Mouse (Mus musculus) forebrain, embryonic 14.5 days (tissue): Measurements from ENCODE around the gene Osbpl9. TPM values are rescaled to one million over a fixed set of nuclear protein-coding genes. Genes with fewer than 3 reads are reported as not detected.

ENCODE experiments used
- ATAC-seq: fragments of 200-750 bp; cut with Nextera tagmentation; 2 replicates; pipeline ENCODE4 v1.8.0; 2017; ENCODE audit warnings: mild to moderate bottlenecking, moderate library complexity
- DNase-seq: peaks from one replicate; pipeline ENCODE4 v3.0.0-alpha.2; 2015; ENCODE audit warnings: low spot score
- H3K27ac ChIP-seq: fragments of 300-500 bp; sonication (generic); 2 replicates; pipeline ENCODE4 v1.5.1; 2014; ENCODE audit warnings: low read depth, mild to moderate bottlenecking, control low read depth, low read length, moderate library complexity
- H3K27me3 ChIP-seq: fragments of 300-500 bp; sonication (generic); replicated peaks from 2 replicates; pipeline ENCODE4 v1.6.1; 2014; ENCODE audit warnings: low read length, control low read depth, mixed read lengths; ENCODE audit not compliant: control insufficient read depth, insufficient read depth
- H3K36me3 ChIP-seq: fragments of 300-500 bp; sonication (generic); 2 replicates; pipeline ENCODE4 v1.6.1; 2014; ENCODE audit warnings: low read length, control low read depth; ENCODE audit not compliant: control insufficient read depth, insufficient read depth
- H3K4me1 ChIP-seq: fragments of 300-500 bp; sonication (generic); 2 replicates; pipeline ENCODE4 v1.6.1; 2014; ENCODE audit warnings: antibody characterized with exemption, low read length, control low read depth; ENCODE audit not compliant: control insufficient read depth, insufficient read depth
- H3K4me2 ChIP-seq: fragments of 300-500 bp; sonication (generic); 2 replicates; pipeline ENCODE4 v1.6.1; 2014; ENCODE audit warnings: mild to moderate bottlenecking, control low read depth, low read length
- H3K4me3 ChIP-seq: fragments of 300-500 bp; sonication (generic); 2 replicates; pipeline ENCODE4 v1.5.1; 2014; ENCODE audit warnings: low read depth, low read length, control low read depth
- H3K9ac ChIP-seq: fragments of 300-500 bp; sonication (generic); 2 replicates; pipeline ENCODE4 v1.6.1; 2014; ENCODE audit warnings: mild to moderate bottlenecking, low read length, control low read depth, moderate library complexity
- H3K9me3 ChIP-seq: fragments of 300-500 bp; sonication (generic); replicated peaks from 2 replicates; pipeline ENCODE4 v1.6.1; 2016; ENCODE audit warnings: low read length, control low read depth, mixed read lengths; ENCODE audit not compliant: control insufficient read depth
- WGBS: fragments of 180-500 bp; shearing (Covaris S2); extraction: QIAGEN DNeasy Blood & Tissue Kit; methylation state at CpG from one replicate; pipeline ENCODE4 v1.1.7; 2014; 5-methylcytosine and 5-hydroxymethylcytosine counted together
- polyA plus RNA-seq: library from polyadenylated mRNA; unstranded; fragments of >200 nt; fragmentation: Nextera tagmentation; extraction: Ambion mirVana; gene quantifications from 2 replicates; pipeline ENCODE4 v1.2.1, GENCODE M21; 2014

Gene Osbpl9
- polyA plus RNA-seq, 1 experiment from 2014 or later, result 75.3 TPM

DNA sequence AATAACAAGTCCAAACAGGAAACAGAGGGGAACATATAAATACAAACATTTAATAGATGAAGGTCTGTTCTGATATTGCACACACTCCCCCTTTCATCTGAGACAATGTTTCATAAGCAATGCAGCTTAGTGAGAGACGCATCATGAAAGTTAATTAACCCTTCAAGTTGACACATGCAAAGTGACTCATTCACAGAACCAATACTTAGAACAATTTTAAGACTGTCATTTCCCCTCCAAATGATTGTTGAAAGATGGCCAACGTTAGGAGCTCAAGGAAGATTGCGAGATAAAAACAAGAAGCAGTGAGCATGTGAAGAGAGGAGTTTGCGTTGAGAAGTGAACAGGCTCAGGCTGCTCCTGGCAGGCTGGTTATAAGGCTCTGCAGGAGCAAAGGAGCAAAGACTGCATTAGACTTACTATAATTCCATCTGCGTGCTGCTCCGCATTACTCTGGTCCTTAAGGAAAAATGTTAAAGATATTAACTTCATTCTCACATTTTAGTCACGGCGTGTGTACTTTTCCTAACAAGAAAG lies 110.8 kb downstream of the Osbpl9 start:
- Histone ChIP-seq H3K4me3 (no peak overlapping the region), H3K27me3 (no peaks in the 10 kb centered on the region), H3K4me1 (no peaks in the 10 kb centered on the region), H3K36me3 (no peaks in the 10 kb centered on the region), H3K9ac (no peak overlapping the region), H3K4me2 (no peak overlapping the region), H3K27ac (no peak overlapping the region), H3K9me3 (no peaks in the 10 kb centered on the region)
- ATAC-seq, result no peak
- 77% methylated on average over 8 of the region's 8 CpGs for WGBS
- DNase-seq, result peak; percentile 25

- Histone ChIP-seq H3K4me3 (no peak overlapping the region), H3K4me1 (no peaks in the 10 kb centered on the region), H3K9ac (no peak overlapping the region), H3K9me3 (no peaks in the 10 kb centered on the region), H3K4me2 (no peak overlapping the region), H3K27ac (no peak overlapping the region), H3K27me3 (no peaks in the 10 kb centered on the region), H3K36me3 (peaks cover 4% of the 10 kb centered on the region)
- 90% methylated on average over 6 of the region's 6 CpGs for WGBS
- DNase-seq (no peak), ATAC-seq (no peak)
These were observed 112.1 kb downstream of the Osbpl9 start for GRCm38 (mm10) chr4:109089999-109090398.

DNA sequence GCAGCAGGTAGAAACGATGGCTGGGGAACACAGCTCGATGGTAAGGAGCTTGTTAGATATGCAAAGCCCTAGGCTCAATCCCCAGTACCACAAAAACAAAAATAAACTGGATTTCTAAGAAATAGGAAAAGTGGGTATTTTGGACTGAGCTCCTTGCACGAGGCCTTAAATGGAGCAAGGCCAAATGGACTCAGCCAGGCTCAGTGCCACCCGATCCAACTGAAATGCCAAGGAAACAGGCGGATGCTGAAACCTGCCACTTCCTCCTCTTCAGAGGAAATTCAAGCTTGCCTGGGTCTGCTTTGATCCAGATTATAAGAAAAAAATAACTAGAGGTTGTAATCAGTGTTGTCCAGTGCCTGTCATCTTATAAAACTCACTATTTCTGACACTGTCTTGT lies 112.9 kb downstream of the Osbpl9 start:
- DNase-seq (no peak), ATAC-seq (no peak)
- WGBS, result 93% methylated on average over 5 of the region's 5 CpGs
- no peak overlapping the region for H3K4me3 ChIP-seq
- H3K27ac ChIP-seq, result no peak overlapping the region
- H3K27me3 ChIP-seq, result no peaks in the 10 kb centered on the region
- H3K4me1 ChIP-seq, result no peaks in the 10 kb centered on the region
- H3K9ac ChIP-seq, result no peak overlapping the region
- peaks cover 5% of the 10 kb centered on the region for H3K36me3 ChIP-seq
- H3K4me2 ChIP-seq, result no peak overlapping the region
- H3K9me3 ChIP-seq, result no peaks in the 10 kb centered on the region

GRCm38 (mm10) chr4:109080118-109080517 lies 122.0 kb downstream of the Osbpl9 start:
- H3K9me3 ChIP-seq, result no peaks in the 10 kb centered on the region
- DNase-seq (no peak), ATAC-seq (no peak)
- H3K27ac ChIP-seq, result no peak overlapping the region
- no peak overlapping the region for H3K4me3 ChIP-seq
- H3K27me3 ChIP-seq, result no peaks in the 10 kb centered on the region
- H3K9ac ChIP-seq, result no peak overlapping the region
- H3K36me3 ChIP-seq, result peaks cover 34% of the 10 kb centered on the region
- no peak overlapping the region for H3K4me2 ChIP-seq
- 81% methylated on average over 5 of the region's 5 CpGs for WGBS
- no peaks in the 10 kb centered on the region for H3K4me1 ChIP-seq

DNA sequence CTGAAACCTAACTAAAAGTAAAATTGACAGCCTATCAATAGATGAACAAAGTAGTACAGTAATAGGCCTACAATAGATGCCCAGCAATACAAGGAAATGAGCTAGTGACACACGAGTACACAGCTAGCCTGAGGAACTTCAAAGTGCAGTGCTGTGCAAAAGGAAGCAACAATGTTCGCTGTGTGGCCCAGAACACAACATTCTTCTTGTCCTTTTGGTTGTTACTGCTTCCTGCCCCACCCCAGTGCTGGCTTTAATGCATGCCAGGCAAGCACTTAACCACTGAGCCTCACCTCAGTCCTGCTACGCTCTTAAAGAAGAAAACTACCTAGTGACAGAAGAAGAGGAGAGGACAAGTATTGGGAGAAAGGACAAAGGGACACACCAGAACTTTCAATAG lies 122.4 kb downstream of the Osbpl9 start:
- H3K36me3 ChIP-seq, result peaks cover 34% of the 10 kb centered on the region
- no peak overlapping the region for H3K4me2 ChIP-seq
- WGBS, result 79% methylated on average over 3 of the region's 3 CpGs
- no peaks in the 10 kb centered on the region for H3K4me1 ChIP-seq
- no peaks in the 10 kb centered on the region for H3K9me3 ChIP-seq
- no peak overlapping the region for H3K27ac ChIP-seq
- H3K4me3 ChIP-seq, result no peak overlapping the region
- ATAC-seq (no peak), DNase-seq (no peak)
- no peaks in the 10 kb centered on the region for H3K27me3 ChIP-seq
- H3K9ac ChIP-seq, result no peak overlapping the region

GRCm38 (mm10) chr4:109078941-109079340 lies 123.1 kb downstream of the Osbpl9 start:
- no peaks in the 10 kb centered on the region for H3K9me3 ChIP-seq
- no peaks in the 10 kb centered on the region for H3K4me1 ChIP-seq
- H3K9ac ChIP-seq, result no peak overlapping the region
- 95% methylated on average over 7 of the region's 7 CpGs for WGBS
- peaks cover 31% of the 10 kb centered on the region for H3K36me3 ChIP-seq
- H3K27me3 ChIP-seq, result no peaks in the 10 kb centered on the region
- DNase-seq (no peak), ATAC-seq (no peak)
- no peak overlapping the region for H3K4me2 ChIP-seq
- H3K4me3 ChIP-seq, result no peak overlapping the region
- H3K27ac ChIP-seq, result no peak overlapping the region

GRCm38 (mm10) chr4:109073296-109073695 lies 128.8 kb downstream of the Osbpl9 start:
- no peak overlapping the region for H3K4me2 ChIP-seq
- 82% methylated on average over 3 of the region's 3 CpGs for WGBS
- H3K4me3 ChIP-seq, result no peak overlapping the region
- H3K4me1 ChIP-seq, result no peaks in the 10 kb centered on the region
- no peak overlapping the region for H3K9ac ChIP-seq
- H3K36me3 ChIP-seq, result peaks cover 28% of the 10 kb centered on the region
- no peaks in the 10 kb centered on the region for H3K9me3 ChIP-seq
- ATAC-seq (no peak), DNase-seq (no peak)
- no peaks in the 10 kb centered on the region for H3K27me3 ChIP-seq
- no peak overlapping the region for H3K27ac ChIP-seq

GRCm38 (mm10) chr4:109072891-109073290 lies 129.2 kb downstream of the Osbpl9 start:
- Histone ChIP-seq H3K4me1 (no peaks in the 10 kb centered on the region), H3K27ac (no peak overlapping the region), H3K36me3 (peaks cover 31% of the 10 kb centered on the region), H3K9ac (no peak overlapping the region), H3K9me3 (no peaks in the 10 kb centered on the region), H3K27me3 (no peaks in the 10 kb centered on the region), H3K4me3 (no peak overlapping the region), H3K4me2 (no peak overlapping the region)
- WGBS, result 92% methylated on average over 6 of the region's 6 CpGs
- DNase-seq (no peak), ATAC-seq (no peak)

GRCm38 (mm10) chr4:109065714-109066113 lies 136.4 kb downstream of the Osbpl9 start:
- WGBS, result 95% methylated on average over 5 of the region's 5 CpGs
- ATAC-seq, result no peak
- Histone ChIP-seq H3K36me3 (peaks cover 82% of the 10 kb centered on the region), H3K4me3 (no peak overlapping the region), H3K9me3 (no peaks in the 10 kb centered on the region), H3K4me2 (no peak overlapping the region), H3K9ac (no peak overlapping the region), H3K27me3 (no peaks in the 10 kb centered on the region), H3K4me1 (no peaks in the 10 kb centered on the region), H3K27ac (no peak overlapping the region)
- no peak for DNase-seq
